Mouse (Mus musculus): Measurements from ENCODE around the gene Hist1h2bj. TPM values are rescaled to one million over a fixed set of nuclear protein-coding genes. Genes with fewer than 3 reads are reported as not detected.
"Not testable (repeated sequence)": the region's sequence is repeated elsewhere in the genome, so short reads cannot be mapped to it uniquely, and the experiment has no call there.

The Hist1h2bj gene
- polyA plus RNA-seq, 1 experiment from 2014 or later = 14.7 TPM

DNA sequence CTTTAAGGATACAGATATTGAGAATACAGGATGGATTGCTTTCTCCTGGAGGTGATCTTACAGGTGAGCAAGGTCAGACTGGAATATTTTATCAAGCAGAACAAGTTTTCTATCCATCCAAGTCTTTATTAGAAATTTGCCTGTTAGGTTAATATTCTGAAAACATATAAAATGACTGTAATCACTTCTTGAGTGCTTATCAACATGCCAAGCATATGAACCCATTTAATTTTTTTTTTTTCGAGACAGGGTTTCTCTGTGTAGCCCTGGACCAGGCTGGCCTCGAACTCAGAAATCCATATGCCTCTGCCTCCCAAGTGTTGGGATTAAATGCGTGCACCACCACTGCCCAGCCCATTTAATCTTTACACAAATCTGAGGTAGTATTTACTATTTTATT, 6.0 kb upstream of the Hist1h2bj start:
- Histone ChIP-seq H3K4me3 (peak overlapping the region; percentile 54), H3K9me3 (replicated peaks) (no peaks in the 10 kb centered on the region), H3K27me3 (ENCODE audit: low read depth, poor library complexity, severe bottlenecking) (no peaks in the 10 kb centered on the region), H3K4me1 (peaks cover 49% of the 10 kb centered on the region), H3K36me3 (no peaks in the 10 kb centered on the region), H3K27ac (replicated peaks) (peak overlapping the region; percentile 95)
- DNase-seq (ENCODE audit: low spot score) = no peak
- WGBS = 62% methylated on average over 3 of the region's 3 CpGs

DNA sequence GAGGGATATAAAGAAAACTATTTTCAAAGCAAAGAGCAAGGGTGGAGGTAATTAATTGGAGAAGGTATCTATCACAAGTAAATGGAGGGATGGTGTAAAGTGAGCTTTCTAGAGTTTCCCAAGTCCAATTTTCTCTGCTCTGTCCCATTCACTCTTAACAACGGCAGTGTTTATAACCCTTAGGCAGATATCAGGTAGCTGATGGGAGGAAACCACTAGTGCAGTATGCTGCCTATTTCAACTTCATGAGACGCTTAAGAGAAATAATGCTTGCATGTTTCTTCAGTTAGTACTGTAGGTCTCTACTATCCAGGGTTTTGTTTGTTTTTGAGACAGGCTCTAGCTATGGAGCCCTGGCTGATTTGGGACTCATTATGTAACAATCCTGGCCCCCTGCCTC, 5.6 kb upstream of the Hist1h2bj start:
- no peak for DNase-seq (ENCODE audit: low spot score)
- peak overlapping the region; percentile 20 for H3K4me3 ChIP-seq
- 83% methylated on average over 2 of the region's 2 CpGs for WGBS
- H3K4me1 ChIP-seq = peaks cover 53% of the 10 kb centered on the region
- H3K36me3 ChIP-seq = no peaks in the 10 kb centered on the region
- no peaks in the 10 kb centered on the region for H3K27me3 ChIP-seq (ENCODE audit: low read depth, poor library complexity, severe bottlenecking)
- H3K9me3 ChIP-seq (replicated peaks) = no peaks in the 10 kb centered on the region
- H3K27ac ChIP-seq (replicated peaks) = peak overlapping the region; percentile 95

DNA sequence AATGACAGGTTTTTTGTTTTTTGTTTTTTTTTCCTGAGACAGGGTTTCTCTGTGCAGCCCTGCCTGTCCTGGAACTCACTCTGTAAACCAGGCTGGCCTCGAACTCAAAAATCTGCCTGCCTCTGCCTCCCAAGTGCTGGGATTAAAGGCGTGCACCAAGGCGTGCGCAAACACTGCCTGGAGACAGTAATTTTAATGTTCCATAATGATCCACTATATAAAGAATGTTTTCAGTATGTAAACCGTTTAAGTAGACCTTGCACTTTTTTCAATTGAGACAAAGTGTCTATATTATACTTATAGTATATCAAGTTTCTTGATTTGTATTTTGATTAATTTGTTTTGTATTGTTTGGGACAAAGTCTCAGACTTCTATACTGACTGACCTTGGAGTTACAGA, 3.6 kb upstream of the Hist1h2bj start:
- peaks cover 49% of the 10 kb centered on the region for H3K4me1 ChIP-seq
- 68% methylated on average over 5 of the region's 5 CpGs for whole genome bisulfite sequencing
- H3K27ac ChIP-seq (replicated peaks) = peak overlapping the region; percentile 95
- no peaks in the 10 kb centered on the region for H3K9me3 ChIP-seq (replicated peaks)
- H3K27me3 ChIP-seq (ENCODE audit: low read depth, poor library complexity, severe bottlenecking) = no peaks in the 10 kb centered on the region
- H3K36me3 ChIP-seq = no peaks in the 10 kb centered on the region
- H3K4me3 ChIP-seq = peak overlapping the region; percentile 61
- no peak for DNase-seq (ENCODE audit: low spot score)

GRCm38 (mm10) chr13:22039951-22040463, 3.0 kb upstream of the Hist1h2bj start:
- no peaks in the 10 kb centered on the region for H3K9me3 ChIP-seq (replicated peaks)
- H3K27me3 ChIP-seq (ENCODE audit: low read depth, poor library complexity, severe bottlenecking) = no peaks in the 10 kb centered on the region
- peaks cover 51% of the 10 kb centered on the region for H3K4me1 ChIP-seq
- no peak for DNase-seq (ENCODE audit: low spot score)
- no peaks in the 10 kb centered on the region for H3K36me3 ChIP-seq
- H3K27ac ChIP-seq (replicated peaks) = peak overlapping the region; percentile 95
- 5% methylated on average over 2 of the region's 2 CpGs for WGBS
- H3K4me3 ChIP-seq = peak overlapping the region; percentile 61

DNA sequence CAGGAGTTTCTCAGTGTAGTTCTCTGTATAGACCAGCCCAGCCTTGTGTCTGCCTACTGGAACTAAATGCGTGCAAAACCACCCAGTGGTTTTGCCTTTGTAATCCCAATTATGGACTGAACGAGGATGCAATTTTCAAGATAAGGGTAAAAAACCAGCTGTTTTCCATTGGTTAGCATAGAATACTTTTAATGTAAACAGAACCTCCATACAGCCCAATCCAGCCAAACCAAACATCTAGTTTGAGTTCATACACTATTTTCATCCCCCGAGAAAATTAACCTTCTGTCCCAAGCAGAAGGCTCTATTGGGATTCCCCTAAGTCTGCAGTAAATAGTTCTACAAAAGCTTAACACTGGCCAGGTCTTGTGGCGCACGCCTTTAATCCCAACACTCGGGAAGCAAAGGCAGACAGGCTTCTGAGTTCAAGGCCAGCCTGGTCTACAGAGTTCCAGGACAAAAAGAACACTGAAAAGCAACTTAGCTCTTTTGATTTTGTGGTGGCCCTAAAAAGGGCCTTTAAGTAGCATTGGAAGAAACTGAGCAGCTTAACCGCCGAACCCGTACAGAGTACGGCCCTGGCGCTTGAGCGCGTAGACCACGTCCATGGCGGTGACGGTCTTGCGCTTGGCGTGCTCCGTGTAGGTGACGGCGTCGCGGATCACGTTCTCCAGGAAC, 2.4 kb upstream of the Hist1h2bj start:
- Histone ChIP-seq H3K9me3 (replicated peaks) (no peaks in the 10 kb centered on the region), H3K4me3 (peak overlapping the region; percentile 61), H3K27ac (replicated peaks) (peak overlapping the region; percentile 95), H3K4me1 (peaks cover 51% of the 10 kb centered on the region), H3K36me3 (no peaks in the 10 kb centered on the region), H3K27me3 (ENCODE audit: low read depth, poor library complexity, severe bottlenecking) (no peaks in the 10 kb centered on the region)
- under 1% methylated on average over 24 of the region's 24 CpGs for WGBS
- DNase-seq (ENCODE audit: low spot score) = peak; percentile 60

DNA sequence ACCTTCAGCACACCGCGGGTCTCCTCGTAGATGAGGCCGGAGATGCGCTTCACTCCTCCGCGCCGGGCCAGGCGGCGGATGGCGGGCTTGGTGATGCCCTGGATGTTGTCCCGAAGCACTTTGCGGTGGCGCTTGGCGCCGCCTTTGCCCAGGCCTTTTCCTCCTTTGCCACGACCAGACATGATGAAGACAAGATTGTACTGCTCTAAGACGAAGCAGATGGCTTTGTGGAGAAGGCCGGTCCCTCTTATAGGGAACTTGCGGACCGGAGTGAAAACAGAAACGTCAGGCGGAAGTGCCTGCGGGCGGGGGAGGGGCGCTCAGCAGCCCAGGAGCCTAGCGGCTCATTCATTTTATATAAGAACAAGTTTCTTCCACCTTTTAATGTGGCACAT, 1.9 kb upstream of the Hist1h2bj start, which contains the start of gene Hist1h4i:
Gene Hist1h4i (minus strand): TSS at position 221 of the 395 bp plus-strand sequence.
- DNase-seq (ENCODE audit: low spot score) = peak; percentile 94
- Histone ChIP-seq H3K4me1 (peaks cover 50% of the 10 kb centered on the region), H3K27ac (replicated peaks) (peak within 1 kb of the TSS; percentile 95), H3K4me3 (peak within 1 kb of the TSS; percentile 61)
- H3K36me3 ChIP-seq; H3K27me3 ChIP-seq (ENCODE audit: low read depth, poor library complexity, severe bottlenecking); H3K9me3 ChIP-seq (replicated peaks): not testable (repeated sequence)
- under 1% methylated on average over 27 of the region's 27 CpGs for WGBS

- H3K4me3 ChIP-seq = peak overlapping the region; percentile 61
- DNase-seq (ENCODE audit: low spot score) = no peak
- H3K9me3 ChIP-seq (replicated peaks) = no peaks in the 10 kb centered on the region
- H3K4me1 ChIP-seq = peaks cover 42% of the 10 kb centered on the region
- peak overlapping the region; percentile 95 for H3K27ac ChIP-seq (replicated peaks)
- H3K36me3 ChIP-seq = no peaks in the 10 kb centered on the region
- 3% methylated on average over 13 of the region's 13 CpGs for WGBS
- no peaks in the 10 kb centered on the region for H3K27me3 ChIP-seq (ENCODE audit: low read depth, poor library complexity, severe bottlenecking)
Measured at GRCm38 (mm10) chr13:22041651-22042567, 1.1 kb upstream of the Hist1h2bj start.

DNA sequence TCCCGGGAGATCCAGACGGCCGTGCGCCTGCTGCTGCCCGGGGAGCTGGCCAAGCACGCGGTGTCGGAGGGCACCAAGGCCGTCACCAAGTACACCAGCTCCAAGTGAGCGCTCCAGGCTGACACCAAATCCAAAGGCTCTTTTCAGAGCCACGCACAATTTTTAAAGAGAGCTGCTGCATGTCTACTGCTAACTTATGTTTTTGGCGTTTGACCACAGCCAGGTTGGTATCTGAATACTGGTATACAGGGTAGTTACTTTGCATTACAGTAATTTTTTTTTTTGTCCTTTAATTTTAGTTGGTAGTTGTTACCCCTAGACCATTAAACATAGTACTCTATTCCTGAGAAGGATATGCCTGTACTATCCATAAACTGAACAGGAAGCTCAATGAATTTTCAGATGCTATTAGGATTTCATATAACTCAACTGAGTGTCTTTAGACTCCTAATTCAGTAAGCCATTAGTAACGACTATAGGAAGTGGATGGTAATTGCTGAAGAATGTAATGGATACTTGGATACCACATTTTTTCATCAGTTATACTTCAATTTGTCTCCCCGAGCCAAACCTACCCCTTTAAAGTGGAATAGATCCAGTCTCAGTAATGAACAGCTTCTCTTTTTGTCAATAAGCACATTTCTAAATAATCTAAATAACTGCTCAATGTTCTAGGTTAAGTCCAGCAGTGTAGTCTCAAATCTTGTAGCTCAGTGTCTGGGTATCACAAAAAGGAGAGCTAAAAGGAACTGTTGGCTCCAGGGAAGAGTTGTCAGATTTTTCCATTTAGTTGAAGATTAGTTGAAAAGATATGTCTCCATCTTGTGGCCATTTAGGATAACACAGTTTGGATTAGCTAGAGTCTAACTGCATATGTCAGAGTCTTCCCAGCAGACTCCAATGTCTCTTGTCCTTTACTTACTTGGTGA, 753 bp downstream of the Hist1h2bj start:
- 2% methylated on average over 11 of the region's 14 CpGs for WGBS
- H3K27me3 ChIP-seq (ENCODE audit: low read depth, poor library complexity, severe bottlenecking) = no peaks in the 10 kb centered on the region
- no peaks in the 10 kb centered on the region for H3K36me3 ChIP-seq
- peaks cover 35% of the 10 kb centered on the region for H3K4me1 ChIP-seq
- H3K27ac ChIP-seq (replicated peaks) = peak overlapping the region; percentile 84
- peak overlapping the region; percentile 56 for H3K4me3 ChIP-seq
- no peak for DNase-seq (ENCODE audit: low spot score)
- no peaks in the 10 kb centered on the region for H3K9me3 ChIP-seq (replicated peaks)

DNA sequence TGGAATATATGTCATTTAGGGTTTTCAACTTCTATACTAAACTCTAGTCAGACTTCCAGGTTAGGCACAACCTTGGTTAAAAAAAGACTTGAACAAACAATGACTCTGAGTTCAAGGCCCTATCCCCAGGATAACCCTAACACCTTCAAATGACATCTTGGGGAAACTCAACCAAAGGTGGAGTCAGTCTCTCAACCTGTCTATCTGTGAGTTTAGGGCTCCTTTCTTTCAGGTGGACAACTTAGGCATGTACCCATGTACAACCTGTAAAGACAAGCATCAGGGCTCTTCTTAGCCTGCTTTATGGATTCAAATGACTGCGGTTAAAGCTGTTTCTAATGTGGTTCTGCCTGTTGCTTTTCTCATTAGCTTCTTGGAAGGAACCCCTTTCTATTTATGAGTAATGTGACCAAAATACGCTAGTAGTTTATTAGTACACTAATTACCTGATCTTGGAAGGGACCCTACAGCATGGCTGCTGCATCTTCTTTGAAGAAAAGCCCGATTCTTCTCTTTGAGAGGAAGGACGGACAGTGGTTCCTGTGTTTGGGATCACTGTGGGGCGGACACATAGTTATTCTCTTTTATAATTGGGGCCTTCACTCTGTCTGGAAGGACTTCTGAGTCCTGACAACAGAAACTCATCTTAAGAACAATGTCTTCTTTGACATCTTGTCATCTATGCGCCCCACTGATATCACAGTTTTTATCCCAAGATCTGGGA, 1.6 kb downstream of the Hist1h2bj start:
- H3K4me1 ChIP-seq = peaks cover 37% of the 10 kb centered on the region
- no peaks in the 10 kb centered on the region for H3K27me3 ChIP-seq (ENCODE audit: low read depth, poor library complexity, severe bottlenecking)
- H3K36me3 ChIP-seq = no peaks in the 10 kb centered on the region
- H3K27ac ChIP-seq (replicated peaks) = peak overlapping the region; percentile 52; the same call in 1 of the 2 replicates
- 90% methylated on average over 6 of the region's 6 CpGs for WGBS
- peak overlapping the region; percentile 56 for H3K4me3 ChIP-seq
- H3K9me3 ChIP-seq (replicated peaks) = no peaks in the 10 kb centered on the region
- DNase-seq (ENCODE audit: low spot score) = no peak

- peaks cover 37% of the 10 kb centered on the region for H3K4me1 ChIP-seq
- no peaks in the 10 kb centered on the region for H3K27me3 ChIP-seq (ENCODE audit: low read depth, poor library complexity, severe bottlenecking)
- H3K27ac ChIP-seq (replicated peaks) = no peak overlapping the region
- no peak overlapping the region for H3K4me3 ChIP-seq
- no peaks in the 10 kb centered on the region for H3K36me3 ChIP-seq
- WGBS = 62% methylated on average over 2 of the region's 2 CpGs
- no peak for DNase-seq (ENCODE audit: low spot score)
- H3K9me3 ChIP-seq (replicated peaks) = no peaks in the 10 kb centered on the region
Measured at GRCm38 (mm10) chr13:22045311-22045710, 2.3 kb downstream of the Hist1h2bj start.

- no peak overlapping the region for H3K4me3 ChIP-seq
- H3K27ac ChIP-seq (replicated peaks) = 0 out of 2 replicates have a peak overlapping the region, but pooled peaks have one; percentile 28
- H3K27me3 ChIP-seq (ENCODE audit: low read depth, poor library complexity, severe bottlenecking) = no peaks in the 10 kb centered on the region
- H3K9me3 ChIP-seq (replicated peaks) = no peaks in the 10 kb centered on the region
- H3K36me3 ChIP-seq = no peaks in the 10 kb centered on the region
- no peak for DNase-seq (ENCODE audit: low spot score)
- 79% methylated on average over 2 of the region's 2 CpGs for WGBS
- peaks cover 21% of the 10 kb centered on the region for H3K4me1 ChIP-seq
Measured at GRCm38 (mm10) chr13:22049041-22049440, 6.0 kb downstream of the Hist1h2bj start.

All from midbrain, embryonic 10.5 days (tissue).